Mouse (Mus musculus) embryonic facial prominence, embryonic 14.5 days (tissue): ENCODE results near the gene Alox15. TPM values are rescaled to one million over a fixed set of nuclear protein-coding genes. Genes with fewer than 3 reads are reported as not detected.

Experiments used
- ATAC-seq: fragments of 200-750 bp; cut with Nextera tagmentation; 2 replicates; pipeline ENCODE4 v1.8.0; 2017; ENCODE audit warnings: low read depth, moderate number of reproducible peaks, moderate TSS enrichment
- DNase-seq: peaks from one replicate; pipeline ENCODE4 v3.0.0-alpha.2; 2015; ENCODE audit warnings: low spot score
- H3K27ac ChIP-seq: fragments of 300-500 bp; sonication (generic); replicated peaks from 2 replicates; pipeline ENCODE4 v1.5.1; 2014; ENCODE audit warnings: low read depth, mild to moderate bottlenecking, low read length, moderate library complexity
- H3K27me3 ChIP-seq: fragments of 300-500 bp; sonication (generic); replicated peaks from 2 replicates; pipeline ENCODE4 v1.6.1; 2014; ENCODE audit warnings: low read length; ENCODE audit not compliant: control insufficient read depth, insufficient read depth
- H3K36me3 ChIP-seq: fragments of 300-500 bp; sonication (generic); 2 replicates; pipeline ENCODE4 v1.6.1; 2014; ENCODE audit warnings: low read length, mixed read lengths; ENCODE audit not compliant: control insufficient read depth, insufficient read depth
- H3K4me1 ChIP-seq: fragments of 300-500 bp; sonication (generic); 2 replicates; pipeline ENCODE4 v1.6.1; 2014; ENCODE audit warnings: antibody characterized with exemption, low read length; ENCODE audit not compliant: control insufficient read depth, insufficient read depth
- H3K4me2 ChIP-seq: fragments of 300-500 bp; sonication (generic); 2 replicates; pipeline ENCODE4 v1.6.1; 2014; ENCODE audit warnings: low read depth, mild to moderate bottlenecking, low read length, moderate library complexity, mixed read lengths
- H3K4me3 ChIP-seq: fragments of 300-500 bp; sonication (generic); 2 replicates; pipeline ENCODE4 v1.5.1; 2014; ENCODE audit warnings: low read depth, mild to moderate bottlenecking, low read length
- H3K9ac ChIP-seq: fragments of 300-500 bp; sonication (generic); 2 replicates; pipeline ENCODE4 v1.6.1; 2014; ENCODE audit warnings: low read depth, mild to moderate bottlenecking, low read length, moderate library complexity, mixed read lengths
- H3K9me3 ChIP-seq: fragments of 300-500 bp; sonication (generic); 2 replicates; pipeline ENCODE4 v1.6.1; 2016; ENCODE audit warnings: low read length; ENCODE audit not compliant: control insufficient read depth
- WGBS: fragments of 180-500 bp; shearing (Covaris S2); extraction: QIAGEN DNeasy Blood & Tissue Kit; methylation state at CpG from one replicate; pipeline ENCODE4 v1.1.7; 2014; 5-methylcytosine and 5-hydroxymethylcytosine counted together
- polyA plus RNA-seq: library from polyadenylated mRNA; unstranded; fragments of >200 nt; fragmentation: Nextera tagmentation; extraction: Ambion mirVana; gene quantifications from 2 replicates; pipeline ENCODE4 v1.2.1, GENCODE M21; 2014

Alox15 gene
- 1.1 and 2.2 TPM in 2 replicates for polyA plus RNA-seq

DNA sequence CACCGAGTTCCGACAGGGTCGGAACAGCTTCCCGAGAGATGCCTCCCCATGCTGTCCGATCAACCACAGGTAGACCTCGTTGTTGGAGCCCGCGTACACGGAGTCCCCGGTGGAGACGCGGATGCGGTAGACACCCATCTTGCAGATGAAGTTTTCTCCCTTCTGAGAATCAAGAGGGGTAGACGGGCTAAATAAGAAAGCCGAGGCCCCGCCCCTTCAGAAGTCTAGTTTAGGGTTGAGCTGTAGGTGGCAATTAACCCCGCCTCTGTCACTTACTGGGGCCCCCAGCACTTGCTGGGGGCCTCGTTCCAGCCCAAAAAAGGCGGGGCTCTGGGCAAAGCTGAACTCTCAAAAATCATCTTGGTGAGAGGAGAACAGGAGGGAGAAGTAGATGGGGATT lies at the start of gene Alox15:
Gene Alox15, minus strand, starts transcription at position 164 of the 400 bp plus-strand sequence.
- under 1% methylated on average over 19 of the region's 19 CpGs for WGBS
- no peaks in the 10 kb centered on the region for H3K4me1 ChIP-seq
- H3K9me3 ChIP-seq, result no peaks in the 10 kb centered on the region
- no peak within 1 kb of the TSS for H3K27ac ChIP-seq
- peak within 1 kb of the TSS; percentile 34 for H3K4me3 ChIP-seq
- H3K36me3 ChIP-seq, result no peaks in the 10 kb centered on the region
- no peak for ATAC-seq
- no peak for DNase-seq
- H3K4me2 ChIP-seq, result peak within 1 kb of the TSS; percentile 61
- peak within 1 kb of the TSS; percentile 9; the same call in 1 of the 2 replicates for H3K9ac ChIP-seq
- H3K27me3 ChIP-seq, result peaks cover 46% of the 10 kb centered on the region

DNA sequence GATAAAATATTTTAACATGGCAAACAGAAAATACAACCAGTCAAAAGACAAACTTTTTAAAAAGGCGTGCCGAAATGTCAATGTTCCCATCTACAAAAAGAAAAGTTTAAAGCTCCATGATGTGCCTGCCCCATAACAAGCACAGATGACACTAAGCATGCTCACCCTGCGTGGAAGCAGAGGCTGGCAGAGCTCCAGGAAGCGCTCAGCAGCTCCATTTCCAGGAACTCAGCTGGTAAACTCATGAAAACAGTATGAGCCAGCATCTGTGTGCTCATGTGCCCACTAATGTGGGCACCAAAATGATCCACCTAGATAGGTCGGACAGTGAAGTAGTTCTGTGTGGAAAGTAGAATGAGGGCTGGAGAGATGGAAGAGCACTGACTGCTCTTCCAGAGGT lies 37.6 kb upstream of the Alox15 start:
- Histone ChIP-seq H3K4me1 (no peaks in the 10 kb centered on the region), H3K9me3 (no peaks in the 10 kb centered on the region), H3K4me3 (no peak overlapping the region), H3K9ac (no peak overlapping the region), H3K4me2 (no peak overlapping the region), H3K27ac (no peak overlapping the region), H3K27me3 (no peaks in the 10 kb centered on the region), H3K36me3 (peaks cover 34% of the 10 kb centered on the region)
- DNase-seq, result no peak
- 82% methylated on average over 5 of the region's 5 CpGs for WGBS
- ATAC-seq, result no peak

DNA sequence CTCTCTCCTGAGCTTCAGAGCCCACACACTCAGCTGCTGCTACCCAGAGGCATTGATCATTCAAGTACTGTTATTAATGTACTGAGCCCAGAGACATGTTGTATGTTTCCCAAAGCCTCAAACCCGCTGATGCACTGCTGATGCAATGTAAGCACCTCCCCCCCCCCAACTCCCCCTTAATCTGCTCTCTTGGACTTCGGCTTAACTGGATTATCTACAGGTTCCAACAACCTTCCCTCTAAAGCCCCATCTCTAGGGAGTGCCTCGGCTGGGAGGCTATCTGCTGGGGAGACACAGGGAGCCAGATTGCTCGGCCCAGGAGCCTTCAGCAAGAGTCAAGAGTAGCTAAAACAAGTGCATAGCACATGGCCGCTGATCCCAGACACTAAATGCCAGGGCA lies 35.6 kb upstream of the Alox15 start:
- Histone ChIP-seq H3K27me3 (no peaks in the 10 kb centered on the region), H3K4me3 (no peak overlapping the region), H3K9me3 (no peaks in the 10 kb centered on the region), H3K4me1 (no peaks in the 10 kb centered on the region), H3K9ac (no peak overlapping the region), H3K27ac (no peak overlapping the region), H3K4me2 (no peak overlapping the region), H3K36me3 (peaks cover 22% of the 10 kb centered on the region; the same call in 1 of the 2 replicates)
- no peak for ATAC-seq
- DNase-seq, result no peak
- 86% methylated on average over 5 of the region's 5 CpGs for WGBS

DNA sequence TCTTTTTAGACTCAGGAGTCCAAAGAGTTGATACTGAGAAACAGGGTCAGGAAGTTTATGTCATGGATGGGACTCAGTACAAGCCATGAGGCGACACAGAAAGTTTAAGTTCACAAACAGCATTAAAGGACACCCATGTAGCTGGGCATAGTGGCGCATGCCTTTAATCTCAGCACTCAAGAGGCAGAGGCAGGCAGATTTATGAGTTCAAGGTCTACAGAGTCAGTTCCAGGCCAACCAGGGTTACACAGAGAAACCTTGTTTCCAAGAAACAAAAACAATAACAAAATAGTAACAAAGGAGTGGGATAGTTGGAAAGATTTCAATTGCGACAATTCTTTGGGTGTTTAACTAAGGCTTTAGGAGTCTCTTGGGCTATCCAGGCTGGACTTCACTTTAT lies 32.3 kb upstream of the Alox15 start:
- DNase-seq (no peak), ATAC-seq (no peak)
- Histone ChIP-seq H3K9ac (no peak overlapping the region), H3K27me3 (no peaks in the 10 kb centered on the region), H3K36me3 (0 out of 2 replicates have a peak, but pooled peaks cover 11% of the 10 kb centered on the region), H3K4me2 (no peak overlapping the region), H3K27ac (no peak overlapping the region), H3K9me3 (no peaks in the 10 kb centered on the region), H3K4me3 (no peak overlapping the region), H3K4me1 (no peaks in the 10 kb centered on the region)
- WGBS, result 87% methylated on average over 3 of the region's 3 CpGs

DNA sequence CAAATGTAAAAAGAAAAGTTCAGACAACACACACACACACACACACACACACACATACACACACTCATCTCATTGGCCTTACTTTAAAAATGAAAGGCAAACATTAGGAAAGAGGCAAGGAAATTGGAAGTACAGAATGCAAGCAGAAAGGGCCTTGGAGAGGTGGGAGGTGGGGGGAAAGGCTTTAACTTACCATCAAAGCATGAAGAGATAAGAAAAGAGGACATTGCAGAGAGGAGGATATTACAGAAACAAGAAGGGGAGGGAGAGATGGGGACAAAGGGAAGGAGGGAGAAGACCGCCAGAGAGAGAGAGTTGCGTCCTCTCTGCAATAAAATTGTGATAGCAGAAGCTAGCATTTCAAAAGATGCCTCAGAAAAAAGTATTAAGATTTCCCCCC lies 29.5 kb upstream of the Alox15 start:
- Histone ChIP-seq H3K9me3 (no peaks in the 10 kb centered on the region), H3K4me3 (no peak overlapping the region), H3K36me3 (0 out of 2 replicates have a peak, but pooled peaks cover 6% of the 10 kb centered on the region), H3K27ac (no peak overlapping the region), H3K9ac (no peak overlapping the region), H3K27me3 (no peaks in the 10 kb centered on the region), H3K4me2 (no peak overlapping the region), H3K4me1 (no peaks in the 10 kb centered on the region)
- WGBS, result 87% methylated on average over 2 of the region's 2 CpGs
- DNase-seq, result no peak
- ATAC-seq, result no peak

DNA sequence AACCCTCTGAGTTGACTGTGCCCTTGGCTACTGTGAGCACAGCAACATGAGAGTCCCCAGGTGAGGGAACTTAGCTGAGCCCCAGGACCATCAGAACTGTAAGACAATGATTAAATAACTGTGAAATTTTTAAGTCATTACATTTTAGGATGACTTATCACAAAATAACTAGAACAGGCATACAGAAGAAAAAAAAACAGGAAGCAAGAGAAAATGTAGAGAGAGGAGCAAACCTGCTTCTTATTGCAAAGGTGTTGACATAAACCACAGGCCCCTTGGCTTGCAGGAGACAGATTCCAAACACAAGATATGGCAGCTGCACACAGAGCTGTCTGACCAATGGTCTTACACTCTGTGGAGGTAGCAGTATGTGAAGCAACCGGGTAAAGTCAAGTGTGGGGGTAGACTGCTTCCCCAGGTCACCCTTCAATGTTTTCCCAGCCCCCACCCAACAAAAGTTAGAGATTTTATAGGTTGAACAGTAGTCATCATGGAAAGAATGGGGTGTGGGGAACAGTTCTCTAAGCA lies 28.7 kb upstream of the Alox15 start:
- Histone ChIP-seq H3K4me3 (no peak overlapping the region), H3K36me3 (0 out of 2 replicates have a peak, but pooled peaks cover 6% of the 10 kb centered on the region), H3K4me2 (no peak overlapping the region), H3K27ac (no peak overlapping the region), H3K27me3 (no peaks in the 10 kb centered on the region), H3K9ac (no peak overlapping the region), H3K4me1 (no peaks in the 10 kb centered on the region), H3K9me3 (no peaks in the 10 kb centered on the region)
- no peak for ATAC-seq
- WGBS, result 71% methylated on average over 1 of the region's 1 CpGs
- DNase-seq, result no peak

DNA sequence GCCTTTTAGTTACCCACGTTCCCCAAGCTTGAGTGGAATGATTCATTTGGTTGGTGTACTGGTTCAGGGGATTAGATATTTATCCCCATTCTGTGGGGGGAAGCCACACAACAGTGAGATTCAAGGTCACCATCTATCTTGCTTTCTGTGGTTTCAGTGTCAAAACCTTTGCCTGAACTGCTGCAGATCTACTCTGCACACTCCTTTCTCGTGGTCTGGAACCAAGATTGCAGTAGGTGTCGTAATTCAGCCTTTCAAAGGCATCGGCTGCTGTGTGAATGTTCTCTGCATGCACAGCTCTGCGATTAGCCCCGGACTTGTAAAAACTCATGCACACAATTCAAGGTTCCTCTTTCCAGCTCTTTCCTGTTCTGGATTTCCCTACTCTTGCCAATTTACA lies 24.2 kb upstream of the Alox15 start:
- Histone ChIP-seq H3K4me2 (no peak overlapping the region), H3K4me1 (no peaks in the 10 kb centered on the region), H3K9me3 (no peaks in the 10 kb centered on the region), H3K4me3 (no peak overlapping the region), H3K27me3 (no peaks in the 10 kb centered on the region), H3K36me3 (no peaks in the 10 kb centered on the region), H3K9ac (no peak overlapping the region), H3K27ac (no peak overlapping the region)
- 82% methylated on average over 6 of the region's 6 CpGs for WGBS
- DNase-seq, result no peak
- ATAC-seq, result no peak

DNA sequence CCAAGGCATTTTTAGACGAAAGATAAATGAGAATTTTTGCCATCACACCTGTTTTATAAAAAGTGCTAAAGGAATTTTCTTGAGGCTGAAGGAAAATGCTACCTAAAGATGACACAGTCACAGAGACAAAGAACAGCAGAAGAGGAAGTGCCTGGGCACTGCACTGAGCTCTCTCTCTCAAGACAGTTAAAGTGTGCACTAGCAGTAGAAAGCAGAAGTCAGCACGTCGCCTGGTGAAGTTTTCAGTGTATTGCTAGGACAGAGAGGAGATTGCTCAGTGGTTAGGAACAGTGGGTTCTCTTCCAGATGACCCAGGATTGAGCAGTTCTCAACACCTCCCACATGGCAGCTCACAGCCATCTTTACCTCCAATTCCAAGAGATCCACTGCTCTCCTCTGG lies 22.5 kb upstream of the Alox15 start:
- 77% methylated on average over 3 of the region's 3 CpGs for WGBS
- H3K9me3 ChIP-seq, result no peaks in the 10 kb centered on the region

DNA sequence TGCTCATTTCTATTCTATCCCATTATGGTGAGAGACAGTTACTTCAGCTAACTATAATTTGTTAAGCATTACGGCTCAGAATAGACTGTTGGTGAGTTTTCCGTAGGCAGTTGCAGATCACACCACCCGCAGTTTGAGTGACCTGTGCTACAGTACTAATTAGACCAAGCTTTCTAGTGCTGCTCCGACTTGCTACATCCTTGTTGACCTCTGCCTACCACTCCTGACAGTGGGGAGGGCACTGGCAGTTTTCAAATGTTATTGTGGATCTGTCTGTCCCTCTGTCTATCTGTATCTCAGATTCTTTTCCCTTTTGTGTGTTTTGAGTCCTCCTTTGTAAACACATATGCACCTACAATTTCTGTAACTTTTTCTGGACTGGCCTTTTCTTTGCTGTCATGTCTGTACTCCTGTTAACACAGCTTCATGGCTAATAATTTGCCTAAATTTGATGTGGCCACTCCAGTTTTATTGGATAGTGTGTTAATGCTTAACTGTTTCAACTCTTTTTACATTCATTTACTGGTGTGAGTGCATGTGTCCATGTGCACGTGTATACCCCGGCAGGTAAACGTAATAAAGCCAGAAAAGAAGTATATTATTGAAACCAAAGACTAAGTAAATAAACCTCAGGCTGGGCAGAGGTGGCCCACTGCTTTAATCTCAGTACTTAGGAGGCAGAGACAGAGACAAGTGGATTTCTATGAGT lies 21.2 kb upstream of the Alox15 start:
- Histone ChIP-seq H3K27ac (no peak overlapping the region), H3K4me3 (no peak overlapping the region), H3K4me2 (no peak overlapping the region), H3K27me3 (no peaks in the 10 kb centered on the region), H3K36me3 (no peaks in the 10 kb centered on the region), H3K4me1 (no peaks in the 10 kb centered on the region), H3K9ac (no peak overlapping the region), H3K9me3 (no peaks in the 10 kb centered on the region)
- 72% methylated on average over 7 of the region's 7 CpGs for WGBS
- ATAC-seq (no peak), DNase-seq (no peak)

More for the DNA sequence above, 22.5 kb upstream of the Alox15 start:
- H3K4me3 ChIP-seq, result no peak overlapping the region
- DNase-seq (no peak), ATAC-seq (no peak)
- no peak overlapping the region for H3K4me2 ChIP-seq
- H3K36me3 ChIP-seq, result no peaks in the 10 kb centered on the region
- H3K4me1 ChIP-seq, result no peaks in the 10 kb centered on the region
- no peak overlapping the region for H3K27ac ChIP-seq
- H3K27me3 ChIP-seq, result no peaks in the 10 kb centered on the region
- no peak overlapping the region for H3K9ac ChIP-seq
